Mouse (Mus musculus) adrenal gland, postnatal 25 days (tissue): ENCODE measurements around the gene Smim11. TPM values are rescaled to one million over a fixed set of nuclear protein-coding genes. Genes with fewer than 3 reads are reported as not detected.
A peak's percentile ranks its signal among the peaks of the same experiment; 100 is the strongest.

Experiments used
- DNase-seq: peaks from one replicate; pipeline ENCODE4 v3.0.0; 2021; ENCODE audit warnings: mixed read lengths
- long read RNA-seq: library from polyadenylated mRNA; stranded (forward); transcript quantifications from one replicate; pipeline ENCODE4 v2.0.0, GENCODE M21; 2021
- total RNA-seq: library from RNA; stranded (reverse); gene quantifications from 2 replicates; pipeline ENCODE4 v1.2.3, GENCODE M21; 2021

Smim11 gene
- total RNA-seq: 72.8 and 74.9 TPM in 2 replicates
- long read RNA-seq, transcript Smim11-201 (4 exons, 517 nt): major isoform, 40 of 60 reads
- long read RNA-seq, partial matches to known transcripts: 4 of 60 reads
- long read RNA-seq, other reads (novel, unspliced or antisense): 16 of 60 reads

DNA sequence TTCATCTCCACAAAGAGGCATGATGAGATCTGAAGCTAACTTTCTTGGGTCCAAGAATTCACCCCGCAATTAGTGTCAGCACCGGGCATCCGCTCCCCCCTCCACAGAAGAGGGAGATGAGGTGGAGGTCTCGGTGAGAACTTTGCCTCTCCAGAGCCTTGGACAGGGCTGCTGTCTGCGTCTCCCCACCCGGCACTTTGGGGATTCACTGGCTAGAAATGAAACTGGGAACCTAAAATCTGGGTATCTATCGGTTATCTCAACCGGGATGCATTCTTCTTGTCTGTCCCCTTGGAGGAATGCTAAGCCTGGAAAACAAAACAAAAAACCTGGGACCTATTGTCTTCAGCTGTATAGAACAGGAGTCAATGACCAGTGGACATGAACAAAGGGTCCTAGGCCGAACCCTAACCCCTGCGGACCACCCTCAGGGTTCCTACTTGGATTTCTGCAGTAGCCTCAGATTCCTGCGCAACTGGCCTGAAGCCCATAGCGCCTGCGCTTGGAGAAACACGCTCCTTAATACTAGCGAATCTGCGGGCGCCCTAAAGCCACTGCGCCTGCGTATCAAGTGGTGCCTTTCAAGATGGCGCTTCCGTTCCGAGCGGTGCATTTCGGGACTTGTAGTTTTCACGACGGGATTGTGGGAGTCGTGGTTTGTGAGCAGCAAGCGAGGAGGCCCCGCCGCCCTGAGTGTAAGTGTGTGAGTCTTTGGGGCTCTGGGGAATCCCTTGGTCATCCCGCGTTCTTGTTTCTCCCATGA lies at the start of gene Smim11:
TSS of gene Smim11 (plus strand) at position 638 of the 763 bp plus-strand sequence.
- DNase-seq: peak; percentile 91

DNA sequence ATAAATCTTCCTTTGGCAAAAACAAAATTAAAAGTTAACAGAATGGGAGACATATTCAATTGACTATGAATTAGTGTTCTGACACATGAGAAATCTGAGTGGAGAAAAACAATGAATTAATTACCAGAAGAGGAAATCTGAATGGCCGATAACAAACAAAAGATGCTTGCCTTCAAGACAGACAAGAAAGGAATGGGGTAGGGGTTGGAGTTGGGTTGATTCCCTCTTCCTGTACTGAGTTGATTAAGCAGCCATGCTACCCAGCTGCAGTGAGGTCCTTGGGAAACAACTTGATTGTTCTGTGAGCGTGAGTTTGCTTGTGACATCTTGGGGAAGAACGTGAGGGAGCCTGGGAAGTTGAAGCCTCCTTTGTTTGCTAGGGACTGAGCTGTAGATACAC lies 46.8 kb upstream of the Smim11 start:
- no peak for DNase-seq

- no peak for DNase-seq
These were observed 33.2 kb upstream of the Smim11 start for GRCm38 (mm10) chr16:92267861-92268260.

GRCm38 (mm10) chr16:92274516-92274915 lies 26.6 kb upstream of the Smim11 start:
- DNase-seq: no peak

GRCm38 (mm10) chr16:92275526-92275925 lies 25.6 kb upstream of the Smim11 start:
- DNase-seq: peak; percentile 62

DNA sequence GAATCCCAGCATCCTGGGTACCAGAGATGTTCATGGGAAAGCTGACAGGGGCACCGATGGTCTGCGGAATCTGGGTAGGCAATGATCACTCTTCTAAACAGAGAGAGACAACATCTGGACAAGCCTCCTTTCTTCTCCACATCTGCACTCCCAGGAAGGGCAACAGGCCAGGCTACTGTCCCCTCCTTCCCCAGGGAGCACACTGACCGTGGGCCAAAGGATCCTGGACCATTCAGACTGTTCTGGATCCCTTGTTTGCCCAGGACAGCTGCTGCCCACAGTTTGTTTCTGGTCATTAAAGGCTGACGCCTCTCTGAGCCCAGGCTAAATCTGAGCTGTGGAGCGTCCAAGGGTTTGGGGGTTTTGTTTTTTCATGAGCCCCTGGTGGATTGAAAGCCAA lies 18.4 kb upstream of the Smim11 start:
- DNase-seq: no peak

DNA sequence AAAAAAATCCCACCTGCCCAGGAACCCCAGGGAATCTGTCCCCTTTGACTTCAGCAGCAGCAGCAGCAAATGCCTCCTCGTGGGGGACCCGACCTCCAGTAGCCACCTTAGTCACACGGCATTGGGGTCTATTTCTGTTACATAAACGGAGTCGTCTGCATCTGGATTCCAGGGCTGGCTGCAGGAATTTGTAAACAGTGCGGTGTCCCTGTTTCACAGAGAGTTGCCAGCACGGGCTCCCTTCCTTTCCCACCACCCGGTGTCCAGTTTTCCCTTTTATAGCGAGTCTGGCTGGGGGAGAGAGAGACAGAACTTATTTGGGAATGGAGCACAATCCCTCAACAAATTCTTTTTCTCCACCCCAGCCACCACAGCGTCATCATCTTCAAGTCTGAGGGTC lies 16.0 kb upstream of the Smim11 start:
- DNase-seq: no peak

DNA sequence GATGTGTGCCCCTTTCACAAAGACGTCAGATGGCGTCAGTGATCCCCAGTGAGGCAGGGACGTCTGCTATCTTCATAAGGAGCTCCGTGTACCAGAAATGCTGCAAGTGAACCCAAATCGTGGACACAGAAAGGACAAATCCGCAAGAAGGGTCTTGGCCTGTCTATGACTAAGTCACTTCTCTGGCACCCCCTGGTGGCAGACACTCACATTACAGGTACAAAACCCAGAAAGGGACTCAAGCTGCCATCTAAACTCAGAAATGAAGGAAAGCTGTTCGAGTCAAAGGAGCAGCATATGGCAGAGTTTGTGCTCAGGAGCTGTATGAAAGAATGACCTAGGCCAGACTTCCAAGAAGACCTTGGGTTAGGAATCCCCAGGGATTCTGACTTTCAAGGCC lies 14.5 kb upstream of the Smim11 start:
- peak; percentile 86 for DNase-seq

GRCm38 (mm10) chr16:92288778-92289177 lies 12.3 kb upstream of the Smim11 start:
- no peak for DNase-seq

GRCm38 (mm10) chr16:92290045-92290444 lies 11.0 kb upstream of the Smim11 start:
- DNase-seq: no peak

DNA sequence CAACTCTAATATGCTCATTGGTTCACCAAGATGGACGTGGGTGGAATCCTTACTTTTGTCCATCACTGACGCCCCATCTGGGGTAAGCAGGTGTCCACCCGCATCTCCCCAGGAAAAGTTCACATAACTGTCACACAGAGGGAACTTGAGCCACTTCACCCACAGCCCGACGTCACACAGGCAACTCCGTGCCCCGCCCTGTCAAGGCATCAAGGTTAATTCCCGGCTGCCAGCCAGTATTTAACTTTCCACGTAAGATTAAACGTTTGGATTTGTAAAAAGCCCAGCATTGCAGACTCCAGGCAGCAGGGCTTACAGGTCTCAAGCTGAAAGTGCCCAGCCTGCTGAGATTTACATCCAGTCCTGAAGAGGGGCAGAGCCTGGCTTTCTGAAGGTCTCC lies 9.0 kb upstream of the Smim11 start, which contains the start of gene Kcne2:
TSS of gene Kcne2 (plus strand) at position 289 of the 400 bp plus-strand sequence.
- DNase-seq: no peak

DNA sequence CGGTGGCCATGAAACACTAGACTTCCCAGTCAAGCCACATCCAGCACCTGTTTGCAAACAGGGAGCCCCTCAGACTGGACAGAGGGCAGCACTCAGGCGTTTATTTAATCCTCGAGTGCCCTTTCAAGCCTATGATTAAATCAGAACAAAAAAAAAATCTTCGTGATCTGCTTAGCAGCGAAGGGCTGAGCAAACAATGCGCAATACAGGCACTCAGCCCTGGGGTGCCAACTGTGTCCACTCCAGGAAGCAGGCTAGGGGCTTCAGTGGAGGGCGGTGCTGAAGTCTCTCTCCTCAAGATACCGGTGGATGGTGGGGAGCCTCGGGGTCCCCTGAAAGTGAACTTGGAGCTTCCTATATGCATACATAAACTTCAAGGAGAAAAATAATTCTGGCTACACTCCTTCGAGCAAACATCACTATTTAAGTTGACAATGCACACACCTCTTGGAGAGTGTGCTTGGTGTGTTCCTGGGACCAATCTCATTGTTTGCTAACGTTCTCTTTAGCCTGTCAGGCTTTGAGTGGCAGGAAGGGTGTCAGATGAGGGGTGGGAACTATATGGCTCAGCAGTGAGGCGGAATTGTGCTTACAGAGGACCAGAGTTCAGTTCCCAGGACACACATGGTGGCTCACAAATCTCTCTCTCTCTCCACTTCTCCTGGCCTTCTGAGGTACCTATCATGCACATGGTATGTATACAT lies 6.7 kb upstream of the Smim11 start:
- no peak for DNase-seq

DNA sequence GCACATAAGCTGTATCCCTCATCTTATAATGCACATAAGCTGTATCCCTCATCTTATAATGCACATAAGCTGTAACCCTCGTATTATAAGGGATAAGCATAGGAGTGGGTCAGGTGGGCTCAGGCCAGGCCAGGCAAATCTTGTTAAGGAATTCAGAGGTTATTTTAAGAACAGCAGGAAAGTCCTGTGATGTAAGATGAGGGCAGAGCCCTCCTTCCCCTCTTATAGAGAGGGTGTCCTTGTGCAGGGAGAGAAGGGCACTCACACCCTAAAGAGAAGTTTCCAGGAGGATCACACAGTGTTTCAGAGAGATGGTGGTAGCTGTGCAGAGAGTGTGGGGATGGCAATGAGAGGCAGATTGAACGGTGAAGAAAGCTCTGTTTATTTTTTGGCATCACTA lies 5.8 kb upstream of the Smim11 start:
- no peak for DNase-seq

DNA sequence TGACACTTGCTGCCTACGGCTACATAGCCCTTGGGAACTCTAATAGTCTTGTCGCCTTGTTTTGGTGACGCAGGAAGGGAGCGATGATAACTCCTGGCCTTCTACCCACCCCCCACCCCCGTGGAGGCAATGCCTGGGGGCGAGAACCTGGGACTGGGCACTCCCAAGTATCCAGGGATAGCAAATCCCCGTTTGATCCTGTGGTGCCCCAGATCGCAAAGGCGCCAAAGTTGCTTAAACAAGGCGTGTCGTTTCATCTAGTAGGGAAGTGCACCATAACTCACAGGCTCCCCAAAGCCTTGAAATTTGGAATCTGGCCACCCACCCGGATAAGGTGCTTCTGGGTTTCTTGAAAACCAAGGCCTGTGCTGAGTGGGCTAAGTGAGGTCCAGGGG lies 323 bp downstream of the Smim11 start:
- DNase-seq: peak; percentile 22

DNA sequence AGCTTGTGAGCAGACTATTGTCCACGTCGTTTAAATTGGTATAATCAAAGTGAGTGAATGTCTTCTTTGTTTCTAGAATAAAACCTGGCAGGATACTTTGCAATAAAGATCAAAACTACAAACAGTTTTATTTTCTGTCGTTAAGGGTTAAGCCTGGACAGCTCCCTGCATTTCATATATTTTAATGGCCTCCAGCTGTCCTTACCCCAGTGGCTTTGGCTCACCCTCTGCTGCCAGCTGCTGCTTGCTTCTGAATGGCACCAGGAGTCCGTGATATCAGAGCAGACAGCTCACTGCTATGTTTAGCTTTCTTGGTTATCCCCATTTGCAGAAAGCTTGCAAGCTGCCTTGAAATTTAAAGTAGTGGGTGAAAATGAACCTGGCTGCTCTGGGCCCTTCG lies 903 bp downstream of the Smim11 start:
- DNase-seq: no peak

- DNase-seq: no peak
These were observed 1.4 kb downstream of the Smim11 start for GRCm38 (mm10) chr16:92302506-92302905.

DNA sequence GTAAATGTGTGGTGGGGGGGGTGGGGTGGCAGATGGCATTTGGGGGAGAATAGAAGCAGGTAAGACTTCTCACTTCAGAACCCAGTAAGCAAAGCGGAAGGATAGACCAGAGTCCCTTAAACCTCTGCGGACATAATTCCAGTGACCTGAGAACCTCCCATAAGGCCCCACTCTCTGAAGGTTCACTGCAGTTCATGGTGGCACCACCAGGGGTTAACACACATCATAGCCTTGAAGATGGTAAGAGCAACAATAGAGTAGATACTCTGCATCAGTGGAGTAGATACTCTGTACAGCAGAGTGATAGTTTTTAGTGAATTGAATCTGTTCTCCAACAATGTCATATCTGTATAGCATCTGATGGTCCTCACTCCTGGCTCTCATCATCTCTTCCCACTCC lies 4.4 kb downstream of the Smim11 start:
- no peak for DNase-seq

- no peak for DNase-seq
These were observed 6.9 kb downstream of the Smim11 start for GRCm38 (mm10) chr16:92307947-92308346.

DNA sequence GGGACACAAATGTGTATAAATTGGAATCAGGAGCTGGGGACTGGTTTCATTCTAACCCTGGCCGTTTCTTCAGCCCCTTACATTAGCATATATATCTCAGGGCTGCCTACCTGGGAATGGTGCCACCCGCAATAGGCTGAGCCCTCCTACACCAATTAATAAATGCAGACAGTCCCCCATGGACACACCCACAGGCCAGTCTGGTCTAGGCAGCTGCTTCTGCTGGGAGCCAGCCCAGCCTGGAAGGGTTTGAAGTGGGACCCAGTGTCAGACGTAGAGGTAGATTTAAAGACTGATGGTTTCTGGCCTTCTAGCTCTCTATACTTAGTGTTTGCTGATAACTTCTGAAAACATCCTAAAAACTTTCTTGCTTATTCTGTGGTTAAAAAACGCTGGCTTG lies 8.0 kb downstream of the Smim11 start:
- no peak for DNase-seq

DNA sequence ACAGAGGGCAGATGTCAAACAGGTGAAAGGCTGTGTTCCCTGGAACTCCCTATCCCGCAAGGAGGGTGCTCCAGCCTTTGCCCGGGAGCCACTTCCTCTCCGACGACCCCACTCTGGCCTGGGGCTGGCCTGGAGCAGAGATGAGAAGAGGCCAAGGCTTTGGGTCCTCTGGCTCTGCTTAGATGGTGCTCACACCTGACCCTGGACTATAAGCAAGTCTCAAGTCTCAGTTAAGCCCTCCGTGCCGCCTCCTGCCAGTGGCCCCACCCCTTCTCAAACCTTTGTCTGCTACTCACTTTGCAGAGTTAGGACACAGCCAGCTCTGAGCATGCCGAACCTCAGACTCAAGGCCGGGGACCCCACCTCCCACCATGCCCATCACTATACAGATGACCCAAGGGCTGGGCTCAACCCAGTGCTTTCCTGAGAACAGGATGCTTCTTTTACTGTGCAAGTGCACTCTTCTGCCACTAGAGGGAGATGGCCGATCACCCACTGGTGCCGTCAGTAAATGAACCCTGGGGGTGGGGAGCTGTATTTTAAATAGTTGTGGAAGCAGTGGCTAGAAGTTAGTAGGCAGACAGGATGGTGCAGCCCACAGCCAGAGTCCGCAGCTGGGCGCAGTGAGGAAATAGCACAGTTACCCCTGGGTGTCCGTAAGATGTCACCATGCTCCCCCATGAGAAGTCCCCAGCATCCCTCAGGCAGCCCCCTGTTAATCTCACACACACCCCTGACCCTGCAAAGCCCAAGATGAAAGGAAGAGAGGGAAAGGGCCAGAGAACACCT lies 13.1 kb downstream of the Smim11 start:
- peak; percentile 24 for DNase-seq

DNA sequence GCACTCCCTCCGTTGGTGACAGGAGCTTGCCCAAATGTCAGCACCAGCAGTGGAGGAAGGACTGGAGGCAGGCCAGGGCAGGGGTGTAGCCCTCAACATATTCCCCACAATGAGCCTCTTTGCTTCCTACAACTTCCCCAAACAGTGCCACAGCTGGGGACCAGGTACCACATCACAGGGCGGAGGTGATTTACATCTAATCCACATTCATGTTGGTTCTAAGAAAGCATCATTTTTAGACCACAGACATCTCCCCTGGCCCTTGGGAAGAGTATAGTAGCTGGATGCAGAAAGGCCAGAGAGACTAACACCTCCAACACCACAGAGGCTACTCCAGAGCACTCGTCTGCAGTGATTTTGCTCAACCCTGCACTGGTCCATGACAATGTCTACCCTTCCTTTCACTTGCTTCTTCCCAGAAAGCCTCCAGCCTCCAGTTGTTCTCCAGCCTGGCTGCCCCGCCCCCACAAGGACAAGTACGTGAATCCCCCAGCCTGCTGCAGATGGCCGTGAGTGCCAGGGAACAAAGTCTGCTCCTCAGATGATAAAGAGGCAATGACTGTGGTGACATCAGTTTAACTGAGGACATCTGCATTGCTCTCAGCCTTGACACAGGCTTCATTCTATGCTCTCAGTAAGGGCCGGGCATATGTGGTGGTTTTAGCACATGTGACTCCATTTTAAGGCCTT lies 15.1 kb downstream of the Smim11 start:
- peak; percentile 44 for DNase-seq
